Mouse (Mus musculus): ENCODE data around the gene Olfr1423. TPM values are rescaled to one million over a fixed set of nuclear protein-coding genes. Genes with fewer than 3 reads are reported as not detected.
"Not testable (repeated sequence)": the region's sequence is repeated elsewhere in the genome, so short reads cannot be mapped to it uniquely, and the experiment has no call there.

Gene Olfr1423
- total RNA-seq (2021) = not detected
- long read RNA-seq, experiment 1 = 0 reads
- long read RNA-seq, experiment 2 = 0 reads

GRCm38 (mm10) chr19:12041217-12041616, at the start of gene Olfr1423:
TSS of gene Olfr1423 (minus strand) at chr19:12041317.
- H3K4me3 ChIP-seq = no peak within 1 kb of the TSS
- intact Hi-C loops (cut with DNase I) = no loop called here
- no peak for TF ChIP-seq CTCF (IDR thresholded peaks at IDR 0.05)
- no peak for DNase-seq (ENCODE audit: extremely low spot score in 1 of 2, low spot score in 2 of 2)
- no peak within 1 kb of the TSS for H3K27ac ChIP-seq

- H3K4me3 ChIP-seq; H3K27ac ChIP-seq; intact Hi-C loops (cut with DNase I); DNase-seq (ENCODE audit: extremely low spot score in 1 of 2, low spot score in 2 of 2): not testable (repeated sequence)
These were observed 36.5 kb upstream of the Olfr1423 start, which contains the start of gene Olfr1425 for GRCm38 (mm10) chr19:12077631-12078030. TSS of gene Olfr1425 (minus strand) at chr19:12077731.

GRCm38 (mm10) chr19:12069546-12069945, 28.4 kb upstream of the Olfr1423 start:
- H3K4me3 ChIP-seq; H3K27ac ChIP-seq; DNase-seq (ENCODE audit: extremely low spot score in 1 of 2, low spot score in 2 of 2); intact Hi-C loops (cut with DNase I): not testable (repeated sequence)

GRCm38 (mm10) chr19:12067806-12068205, 26.7 kb upstream of the Olfr1423 start:
- DNase-seq (ENCODE audit: extremely low spot score in 1 of 2, low spot score in 2 of 2); intact Hi-C loops (cut with DNase I); H3K4me3 ChIP-seq; H3K27ac ChIP-seq: not testable (repeated sequence)

- intact Hi-C loops (cut with DNase I); DNase-seq (ENCODE audit: extremely low spot score in 1 of 2, low spot score in 2 of 2); H3K27ac ChIP-seq; H3K4me3 ChIP-seq: not testable (repeated sequence)
These were observed 21.5 kb upstream of the Olfr1423 start, which contains the start of gene Olfr1424 for GRCm38 (mm10) chr19:12062582-12062981. TSS of gene Olfr1424 (minus strand) at chr19:12062682.

- intact Hi-C loops (cut with DNase I) = no loop called here
- no peak for DNase-seq (ENCODE audit: extremely low spot score in 1 of 2, low spot score in 2 of 2)
- Histone ChIP-seq H3K27ac (no peak overlapping the region), H3K4me3 (no peak overlapping the region)
- TF ChIP-seq CTCF (IDR thresholded peaks at IDR 0.05) = peak; percentile 18
These were observed 2.0 kb upstream of the Olfr1423 start for GRCm38 (mm10) chr19:12043163-12043562.

GRCm38 (mm10) chr19:12037727-12038126, 3.4 kb downstream of the Olfr1423 start:
- DNase-seq (ENCODE audit: extremely low spot score in 1 of 2, low spot score in 2 of 2) = no peak
- intact Hi-C loops (cut with DNase I) = no loop called here
- no peak for TF ChIP-seq CTCF (IDR thresholded peaks at IDR 0.05)
- no peak overlapping the region for H3K4me3 ChIP-seq
- no peak overlapping the region for H3K27ac ChIP-seq

- Histone ChIP-seq H3K4me3 (no peak overlapping the region), H3K27ac (no peak overlapping the region)
- TF ChIP-seq CTCF (IDR thresholded peaks at IDR 0.05) = no peak
- intact Hi-C loops (cut with DNase I) = no loop called here
- no peak for DNase-seq (ENCODE audit: extremely low spot score in 1 of 2, low spot score in 2 of 2)
These were observed 14.5 kb downstream of the Olfr1423 start for GRCm38 (mm10) chr19:12026606-12027005.

GRCm38 (mm10) chr19:12025333-12025732, 15.8 kb downstream of the Olfr1423 start:
- intact Hi-C loops (cut with DNase I) = no loop called here
- DNase-seq (ENCODE audit: extremely low spot score in 1 of 2, low spot score in 2 of 2) = no peak
- Histone ChIP-seq H3K4me3 (no peak overlapping the region), H3K27ac (no peak overlapping the region)
- TF ChIP-seq CTCF (IDR thresholded peaks at IDR 0.05) = no peak

GRCm38 (mm10) chr19:12024149-12024548, 17.0 kb downstream of the Olfr1423 start:
- no peak for DNase-seq (ENCODE audit: extremely low spot score in 1 of 2, low spot score in 2 of 2)
- H3K27ac ChIP-seq = no peak overlapping the region
- no peak overlapping the region for H3K4me3 ChIP-seq
- TF ChIP-seq CTCF (IDR thresholded peaks at IDR 0.05) = no peak
- intact Hi-C loops (cut with DNase I) = no loop called here

GRCm38 (mm10) chr19:12016192-12016591, 24.9 kb downstream of the Olfr1423 start:
- intact Hi-C loops (cut with DNase I) = loop anchor here (10.0 kb wide), 1 partner anchor 459 kb away; no protein-coding TSS in a partner anchor
- H3K4me3 ChIP-seq = no peak overlapping the region
- DNase-seq (ENCODE audit: extremely low spot score in 1 of 2, low spot score in 2 of 2) = no peak
- no peak overlapping the region for H3K27ac ChIP-seq
- no peak for TF ChIP-seq CTCF (IDR thresholded peaks at IDR 0.05)

- intact Hi-C loops (cut with DNase I) = loop anchor here (10.0 kb wide), 1 partner anchor 459 kb away; no protein-coding TSS in a partner anchor
These were observed 25.4 kb downstream of the Olfr1423 start for GRCm38 (mm10) chr19:12015708-12016107.

GRCm38 (mm10) chr19:12013228-12013627, 27.9 kb downstream of the Olfr1423 start:
- H3K4me3 ChIP-seq = peak overlapping the region; percentile 71
- peak overlapping the region; percentile 16; the same call in 1 of the 2 replicates for H3K27ac ChIP-seq
- no peak for TF ChIP-seq CTCF (IDR thresholded peaks at IDR 0.05)
- intact Hi-C loops (cut with DNase I) = loop anchor here (5.0 to 10.0 kb wide), 7 partner anchors 89 to 579 kb away; partner anchors contain the start of genes Olfr1427, Patl1 and Stx3
- DNase-seq (ENCODE audit: extremely low spot score in 1 of 2, low spot score in 2 of 2) = peak in 1 of 2 experiments; percentile 42

More at GRCm38 (mm10) chr19:12015708-12016107, 25.4 kb downstream of the Olfr1423 start:
- DNase-seq (ENCODE audit: extremely low spot score in 1 of 2, low spot score in 2 of 2) = no peak
- peak; percentile 56 for TF ChIP-seq CTCF (IDR thresholded peaks at IDR 0.05)
- Histone ChIP-seq H3K27ac (no peak overlapping the region), H3K4me3 (no peak overlapping the region)
